Mouse (Mus musculus) lung, embryonic 16.5 days (tissue): Measurements from ENCODE around the gene Vmn2r27. TPM values are rescaled to one million over a fixed set of nuclear protein-coding genes. Genes with fewer than 3 reads are reported as not detected.

Experiments used
- ATAC-seq: fragments of 200-750 bp; cut with Nextera tagmentation; 2 replicates; pipeline ENCODE4 v1.8.0; 2017; ENCODE audit warnings: low read depth, mild to moderate bottlenecking, moderate library complexity
- H3K27ac ChIP-seq: fragments of 300-500 bp; sonication (generic); 2 replicates; pipeline ENCODE4 v1.5.1; 2014; ENCODE audit warnings: mild to moderate bottlenecking, control low read depth, low read length
- H3K27me3 ChIP-seq: fragments of 300-500 bp; sonication (generic); 2 replicates; pipeline ENCODE4 v1.6.1; 2014; ENCODE audit warnings: low read depth, low read length, mixed read lengths; ENCODE audit not compliant: control insufficient read depth, insufficient read depth
- H3K36me3 ChIP-seq: fragments of 300-500 bp; sonication (generic); 2 replicates; pipeline ENCODE4 v1.6.1; 2014; ENCODE audit warnings: low read length; ENCODE audit not compliant: control insufficient read depth, insufficient read depth
- H3K4me1 ChIP-seq: fragments of 300-500 bp; sonication (generic); replicated peaks from 2 replicates; pipeline ENCODE4 v1.6.1; 2014; ENCODE audit warnings: low read length, mixed read lengths; ENCODE audit not compliant: control insufficient read depth, insufficient read depth
- H3K4me2 ChIP-seq: fragments of 300-500 bp; sonication (generic); 2 replicates; pipeline ENCODE4 v1.6.1; 2014; ENCODE audit warnings: low read depth, low read length, control low read depth
- H3K4me3 ChIP-seq: fragments of 300-500 bp; sonication (generic); 2 replicates; pipeline ENCODE4 v1.5.1; 2014; ENCODE audit warnings: mild to moderate bottlenecking, low read length, control low read depth
- H3K9ac ChIP-seq: fragments of 300-500 bp; sonication (generic); 2 replicates; pipeline ENCODE4 v1.6.1; 2014; ENCODE audit warnings: low read length, control low read depth
- H3K9me3 ChIP-seq: fragments of 300-500 bp; sonication (generic); 2 replicates; pipeline ENCODE4 v1.6.1; 2016; ENCODE audit warnings: low read length; ENCODE audit not compliant: control insufficient read depth
- WGBS: fragments of 180-500 bp; shearing (Covaris S2); extraction: QIAGEN DNeasy Blood & Tissue Kit; methylation state at CpG from one replicate; pipeline ENCODE4 v1.1.7; 2014; 5-methylcytosine and 5-hydroxymethylcytosine counted together
- polyA plus RNA-seq: library from polyadenylated mRNA; unstranded; fragments of >200 nt; fragmentation: Nextera tagmentation; extraction: Ambion mirVana; gene quantifications from 2 replicates; pipeline ENCODE4 v1.2.1, GENCODE M21; 2015

Vmn2r27 gene
- polyA plus RNA-seq, 1 experiment from 2014 or later: not detected

DNA sequence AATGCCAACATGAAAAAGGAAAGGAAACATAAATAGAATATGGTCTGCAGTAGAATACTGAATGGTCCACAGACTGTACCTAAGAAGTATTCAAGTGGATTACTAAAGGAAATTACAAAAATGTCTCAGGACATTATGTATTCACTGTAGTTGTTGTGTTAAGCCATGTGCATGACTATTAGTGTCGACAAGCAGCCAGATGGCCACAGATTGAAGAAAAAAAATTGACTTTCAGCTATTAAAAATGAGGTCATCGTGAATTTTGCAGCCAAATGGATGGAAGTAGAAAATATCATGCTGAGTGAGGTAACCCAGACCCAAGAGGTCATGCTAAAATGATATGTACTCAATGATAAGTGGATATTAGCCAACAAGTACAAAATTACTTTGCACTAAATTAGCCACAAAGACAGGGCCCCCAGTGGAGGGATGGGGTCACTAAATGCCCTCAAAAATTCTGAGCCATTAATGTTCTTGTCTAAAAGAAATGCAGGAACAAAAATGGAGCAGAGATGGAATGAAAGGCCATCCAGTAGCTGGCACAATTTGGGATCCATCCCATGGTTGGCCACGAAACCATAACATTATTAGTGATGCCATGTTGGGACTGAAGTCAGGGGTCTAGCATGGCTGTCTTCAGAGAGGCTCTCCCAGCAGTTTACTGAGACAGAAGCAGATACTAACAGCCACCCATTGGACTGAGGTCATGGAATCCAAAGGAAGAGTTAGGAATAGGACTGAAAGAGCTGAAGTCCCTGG is 63.0 kb downstream of the Vmn2r27 start:
- H3K27ac ChIP-seq: no peak overlapping the region
- H3K9ac ChIP-seq: no peak overlapping the region
- WGBS: 58% methylated on average over 3 of the region's 3 CpGs
- no peaks in the 10 kb centered on the region for H3K27me3 ChIP-seq
- H3K4me1 ChIP-seq: no peaks in the 10 kb centered on the region
- no peak for ATAC-seq
- H3K9me3 ChIP-seq: no peaks in the 10 kb centered on the region
- H3K4me3 ChIP-seq: no peak overlapping the region
- H3K4me2 ChIP-seq: no peak overlapping the region
- H3K36me3 ChIP-seq: no peaks in the 10 kb centered on the region

- Histone ChIP-seq H3K36me3 (no peaks in the 10 kb centered on the region), H3K4me3 (no peak overlapping the region), H3K9ac (no peak overlapping the region), H3K9me3 (no peaks in the 10 kb centered on the region), H3K4me2 (no peak overlapping the region), H3K27me3 (no peaks in the 10 kb centered on the region), H3K27ac (no peak overlapping the region), H3K4me1 (no peaks in the 10 kb centered on the region)
- 65% methylated on average over 2 of the region's 2 CpGs for WGBS
- ATAC-seq: no peak
These were observed 65.1 kb downstream of the Vmn2r27 start for GRCm38 (mm10) chr6:124166596-124166995.

DNA sequence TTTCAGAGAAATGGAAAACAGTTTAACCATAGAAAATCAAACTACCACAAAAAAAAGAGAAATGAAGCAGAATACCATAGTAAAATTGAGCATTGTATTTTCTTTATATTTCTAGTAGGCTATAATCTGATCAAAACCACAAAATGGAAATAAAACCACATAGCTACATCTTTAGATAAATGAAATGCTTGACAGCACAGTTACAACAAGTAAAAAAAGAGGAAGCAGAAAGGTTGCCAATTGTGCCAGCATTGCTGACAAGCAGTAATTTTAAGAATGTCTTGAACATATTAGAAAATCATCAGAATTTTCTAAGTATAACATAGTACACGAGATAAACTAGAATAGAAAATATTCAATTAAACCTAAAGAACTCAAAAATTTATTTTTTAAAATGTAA is 81.8 kb downstream of the Vmn2r27 start:
- no peak overlapping the region for H3K9ac ChIP-seq
- H3K36me3 ChIP-seq: no peaks in the 10 kb centered on the region
- no peak for ATAC-seq
- no peaks in the 10 kb centered on the region for H3K9me3 ChIP-seq
- H3K4me3 ChIP-seq: no peak overlapping the region
- no peaks in the 10 kb centered on the region for H3K27me3 ChIP-seq
- H3K27ac ChIP-seq: no peak overlapping the region
- WGBS: 28% methylated on average over 1 of the region's 1 CpGs
- no peaks in the 10 kb centered on the region for H3K4me1 ChIP-seq
- no peak overlapping the region for H3K4me2 ChIP-seq

Other genes starting within 250 kb of the Vmn2r27 start
- gene Vmn2r26, start 207.3 kb downstream of the Vmn2r27 start, polyA plus RNA-seq: not detected in 2 replicates
- 0.36 and 0.41 TPM in 2 replicates for gene Cd163, start 72.8 kb upstream of the Vmn2r27 start, polyA plus RNA-seq
- gene Pex5, start 183.2 kb upstream of the Vmn2r27 start, polyA plus RNA-seq: 39.9 and 40.2 TPM in 2 replicates
- 2.0 and 2.3 TPM in 2 replicates for gene Clstn3, start 232.9 kb upstream of the Vmn2r27 start, polyA plus RNA-seq